Mouse (Mus musculus): ENCODE measurements around the gene Rrh.
"Not testable (repeated sequence)": the region's sequence is repeated elsewhere in the genome, so short reads cannot be mapped to it uniquely, and the experiment has no call there.

Rrh gene

DNA sequence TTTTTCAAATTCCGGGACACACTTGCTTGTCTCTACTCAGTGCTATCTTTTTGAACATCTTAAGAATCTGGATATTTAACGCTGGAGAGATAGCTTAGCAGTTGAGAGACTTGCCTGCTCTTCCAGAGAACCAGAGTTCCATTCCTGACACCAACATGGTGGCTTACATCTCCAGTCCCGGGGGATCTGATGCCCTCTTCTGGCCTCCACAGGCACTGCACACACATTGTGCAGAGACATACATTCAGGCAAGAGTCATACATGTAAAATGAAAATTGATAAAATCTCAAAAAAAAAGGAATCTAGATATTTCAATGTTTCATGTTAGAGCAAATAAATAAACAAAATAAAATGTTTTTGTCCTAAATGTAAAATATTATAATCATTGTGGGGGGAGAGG is 39.6 kb downstream of the Rrh start:
- no peak for DNase-seq (ENCODE audit: low spot score in 2 of 2)

DNA sequence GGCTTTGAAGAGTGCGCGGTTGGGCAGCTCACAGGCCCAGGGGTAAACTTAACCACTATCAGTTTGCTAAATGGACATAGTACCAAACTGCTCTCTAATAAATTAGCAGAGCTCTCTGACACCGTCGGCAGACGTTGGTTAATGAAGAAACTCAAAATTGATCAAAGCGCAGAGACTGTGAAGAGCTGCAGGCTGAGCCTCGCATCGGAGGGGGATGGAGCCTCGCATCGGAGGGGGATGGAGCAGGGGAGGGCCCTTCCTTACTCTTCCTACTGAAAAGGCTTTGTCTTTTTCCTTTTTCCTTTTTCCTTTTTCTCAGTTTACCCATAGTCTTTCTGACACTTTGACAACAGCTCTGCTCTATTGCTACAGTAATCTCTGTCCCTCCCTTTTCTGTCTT is 41.0 kb downstream of the Rrh start:
- no peak for DNase-seq (ENCODE audit: low spot score in 2 of 2)

DNA sequence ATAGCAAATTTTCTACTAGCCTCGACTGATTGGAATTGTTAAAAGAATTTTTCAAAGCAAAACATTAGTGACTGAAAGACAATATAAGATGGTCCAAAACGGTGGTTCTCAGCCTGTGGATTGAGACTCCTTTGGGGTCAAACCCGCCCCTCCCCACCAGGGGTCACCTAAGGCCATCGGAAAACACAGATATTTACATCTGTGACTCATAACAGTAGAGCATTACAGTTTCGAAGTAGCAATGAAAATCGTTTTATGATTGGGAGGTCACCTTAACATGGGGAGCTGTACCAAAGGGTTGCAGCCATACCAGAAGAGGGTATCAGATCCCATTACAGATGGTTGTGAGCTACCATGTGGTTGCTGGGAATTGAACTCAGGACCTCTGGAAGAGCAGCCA is 51.2 kb downstream of the Rrh start:
- no peak for DNase-seq (ENCODE audit: low spot score in 2 of 2)

DNA sequence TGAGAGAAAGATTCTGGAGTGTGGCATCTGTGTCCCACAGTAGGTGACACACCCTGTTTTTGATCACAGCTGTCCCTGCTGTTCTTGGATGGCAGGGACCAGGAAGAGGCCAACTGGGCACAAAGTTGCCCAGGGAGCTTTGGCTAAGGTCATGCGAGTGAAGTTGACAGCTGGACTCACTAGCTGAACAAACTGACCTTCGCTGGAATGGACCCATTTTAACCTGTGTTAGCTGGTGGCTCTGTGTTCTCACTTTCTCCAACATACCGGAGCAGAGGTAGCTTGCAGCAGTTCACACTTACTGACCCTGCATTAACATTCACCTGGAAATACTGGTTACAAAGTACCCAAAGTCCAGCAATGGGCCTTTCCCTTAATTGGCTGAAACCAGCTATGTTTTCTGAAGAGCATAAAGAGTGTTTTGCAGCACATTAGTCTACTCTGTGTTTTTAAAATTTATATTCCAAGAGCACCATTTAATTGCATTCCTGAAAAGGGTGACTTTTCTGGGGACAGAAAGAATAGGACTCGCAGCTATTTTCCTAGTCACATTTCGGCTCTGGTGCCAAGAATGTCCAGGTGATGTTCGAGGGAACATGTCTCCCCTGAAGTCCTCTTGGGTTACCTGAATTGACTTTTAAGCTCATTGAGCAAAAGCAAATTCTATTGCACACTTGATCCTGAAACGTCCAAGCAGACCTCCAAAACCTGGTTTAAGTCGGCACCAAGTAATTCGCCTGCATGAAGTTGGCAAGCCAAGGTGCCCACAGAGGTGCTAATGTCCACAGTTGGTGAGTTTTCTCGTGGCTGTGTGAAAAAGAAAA is 55.2 kb downstream of the Rrh start:
- no peak for DNase-seq (ENCODE audit: low spot score in 2 of 2)

DNA sequence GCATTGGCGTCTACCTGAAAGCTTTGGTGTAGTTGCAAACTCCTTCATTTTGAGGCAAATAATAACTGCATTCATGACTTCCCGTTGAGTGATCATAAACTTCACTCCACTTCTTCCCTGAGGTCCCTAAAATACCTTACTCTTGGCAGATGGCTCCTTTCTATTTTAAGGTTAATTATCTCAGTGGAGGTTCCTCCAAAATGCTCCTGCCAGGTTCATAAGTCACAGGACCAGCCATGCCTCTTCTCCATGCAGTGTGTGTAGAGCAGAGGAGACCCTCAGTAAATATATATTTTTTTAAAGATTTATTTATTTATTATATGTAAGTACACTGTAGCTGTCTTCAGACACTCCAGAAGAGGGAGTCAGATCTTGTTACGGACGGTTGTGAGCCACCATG is 56.3 kb downstream of the Rrh start:
- DNase-seq (ENCODE audit: low spot score in 2 of 2): no peak

DNA sequence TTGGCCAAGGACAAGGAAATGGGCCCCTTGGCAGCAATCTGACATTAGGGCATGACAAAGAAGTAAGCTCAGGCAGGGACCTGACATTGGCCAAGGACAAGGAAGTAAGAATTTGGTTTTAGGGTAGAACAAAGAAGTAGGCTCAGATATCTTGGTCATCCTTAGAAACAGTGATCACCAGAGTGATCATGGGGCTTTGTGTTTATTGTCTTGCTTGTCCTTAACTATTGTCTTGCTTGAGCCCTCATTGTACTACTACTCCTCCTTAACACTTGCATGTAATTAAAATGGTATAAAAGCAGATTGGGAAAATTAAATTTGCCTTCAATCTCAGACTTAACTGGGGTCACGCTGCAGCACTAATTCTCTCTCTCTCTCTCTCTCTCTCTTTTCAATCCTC is 64.8 kb downstream of the Rrh start:
- DNase-seq (ENCODE audit: low spot score in 2 of 2): not testable (repeated sequence)

DNA sequence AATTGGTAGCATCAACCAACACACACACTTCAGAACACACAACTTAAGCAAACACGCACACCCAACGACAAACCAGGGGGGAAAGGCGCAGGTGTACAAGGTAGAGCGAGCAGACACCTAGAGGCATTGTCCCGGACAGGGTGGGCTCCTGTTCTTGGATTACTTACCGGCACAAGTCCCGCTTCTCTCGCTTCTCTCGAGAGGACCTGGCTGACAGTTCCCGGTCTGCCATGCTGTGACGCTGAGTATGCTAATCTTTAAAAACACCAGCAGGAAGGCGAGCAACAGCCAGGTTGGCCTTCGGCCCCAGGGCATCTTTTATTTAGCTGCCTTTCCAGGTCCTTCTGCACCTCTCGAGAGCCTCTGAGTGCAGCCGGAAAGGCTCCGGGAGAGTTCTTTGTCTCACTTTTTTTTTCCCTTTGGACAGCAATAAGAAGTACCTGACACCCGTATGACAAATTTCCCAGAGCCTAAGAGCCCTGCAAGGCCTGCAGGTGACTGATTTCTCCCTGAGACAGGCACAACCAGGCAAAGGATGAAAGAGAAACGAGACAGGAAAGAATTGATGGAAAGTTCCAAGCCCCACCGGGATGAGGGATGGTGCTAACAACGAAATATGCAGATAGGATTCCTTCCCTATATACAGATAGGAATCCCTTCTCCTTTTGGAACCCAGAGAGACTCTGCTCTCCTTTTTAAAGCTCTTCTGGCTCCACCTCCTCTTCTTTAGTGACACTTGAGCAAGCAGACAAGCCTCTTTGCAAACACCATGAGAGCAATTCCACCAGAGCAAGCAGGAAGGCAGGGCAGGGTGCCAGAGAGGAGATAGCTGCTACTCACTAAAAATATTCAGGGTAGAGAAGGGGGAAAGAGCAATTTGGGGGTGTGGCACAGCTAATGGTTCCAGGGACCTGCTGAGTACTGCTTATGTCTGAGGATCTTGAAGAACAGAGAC is 67.5 kb downstream of the Rrh start, which contains the start of gene Egf:
TSS of gene Egf (minus strand) at position 667 of the 955 bp plus-strand sequence.
- peak; percentile 7 to 14 for DNase-seq (ENCODE audit: low spot score in 2 of 2)

Measured in frontal cortex, postnatal 36 days (tissue).